Mouse (Mus musculus) midbrain, embryonic 15.5 days (tissue): ENCODE measurements around the gene Oas1d. TPM values are rescaled to one million over a fixed set of nuclear protein-coding genes. Genes with fewer than 3 reads are reported as not detected.
"Not testable (repeated sequence)": the region's sequence is repeated elsewhere in the genome, so short reads cannot be mapped to it uniquely, and the experiment has no call there.

ENCODE experiments used
- ATAC-seq: fragments of 200-750 bp; cut with Nextera tagmentation; replicated peaks from 2 replicates; pipeline ENCODE4 v1.8.0; 2017; ENCODE audit warnings: moderate TSS enrichment
- H3K27ac ChIP-seq: fragments of 300-500 bp; sonication (generic); 2 replicates; pipeline ENCODE4 v1.5.1; 2015; ENCODE audit warnings: mild to moderate bottlenecking, inconsistent platforms
- H3K27me3 ChIP-seq: fragments of 300-500 bp; sonication (generic); replicated peaks from 2 replicates; pipeline ENCODE4 v1.6.1; 2015; ENCODE audit warnings: inconsistent platforms
- H3K36me3 ChIP-seq: fragments of 300-500 bp; sonication (generic); replicated peaks from 2 replicates; pipeline ENCODE4 v1.6.1; 2015; ENCODE audit warnings: inconsistent platforms
- H3K4me1 ChIP-seq: fragments of 300-500 bp; sonication (generic); 2 replicates; pipeline ENCODE4 v1.6.1; 2015; ENCODE audit warnings: inconsistent platforms
- H3K4me2 ChIP-seq: fragments of 300-500 bp; sonication (generic); 2 replicates; pipeline ENCODE4 v1.6.1; 2015; ENCODE audit warnings: inconsistent platforms, mild to moderate bottlenecking, moderate library complexity
- H3K4me3 ChIP-seq: fragments of 300-500 bp; sonication (generic); 2 replicates; pipeline ENCODE4 v1.5.1; 2015; ENCODE audit warnings: mild to moderate bottlenecking, inconsistent platforms
- H3K9ac ChIP-seq: fragments of 300-500 bp; sonication (generic); 2 replicates; pipeline ENCODE4 v1.6.1; 2015; ENCODE audit warnings: mild to moderate bottlenecking, inconsistent platforms
- H3K9me3 ChIP-seq: fragments of 300-500 bp; sonication (generic); 2 replicates; pipeline ENCODE4 v1.6.1; 2016; ENCODE audit warnings: inconsistent platforms
- WGBS: fragments of 180-500 bp; shearing (Covaris S2); methylation state at CpG from one replicate; pipeline ENCODE4 v1.1.7; 2015; ENCODE audit warnings: mixed read lengths; 5-methylcytosine and 5-hydroxymethylcytosine counted together
- polyA plus RNA-seq: library from polyadenylated mRNA; unstranded; fragments of >200 nt; fragmentation: Nextera tagmentation; extraction: Ambion mirVana; gene quantifications from 2 replicates; pipeline ENCODE4 v1.2.1, GENCODE M21; 2015

The Oas1d gene
- polyA plus RNA-seq, 1 experiment from 2014 or later, result 0.13 TPM

- H3K9ac ChIP-seq, result no peak overlapping the region
- H3K4me1 ChIP-seq, result no peaks in the 10 kb centered on the region
- ATAC-seq, result no peak
- H3K36me3 ChIP-seq, result no peaks in the 10 kb centered on the region
- 76% methylated on average over 2 of the region's 2 CpGs for WGBS
- H3K4me3 ChIP-seq, result no peak overlapping the region
- H3K4me2 ChIP-seq, result no peak overlapping the region
- no peaks in the 10 kb centered on the region for H3K27me3 ChIP-seq
- H3K9me3 ChIP-seq, result no peaks in the 10 kb centered on the region
- no peak overlapping the region for H3K27ac ChIP-seq
Observed at GRCm38 (mm10) chr5:120890026-120890425, 24.3 kb upstream of the Oas1d start.

- Histone ChIP-seq H3K4me3 (no peak overlapping the region), H3K9me3 (no peaks in the 10 kb centered on the region), H3K27ac (no peak overlapping the region), H3K4me1 (no peaks in the 10 kb centered on the region), H3K36me3 (no peaks in the 10 kb centered on the region), H3K4me2 (no peak overlapping the region), H3K27me3 (no peaks in the 10 kb centered on the region), H3K9ac (no peak overlapping the region)
- 56% methylated on average over 3 of the region's 3 CpGs for WGBS
- ATAC-seq, result no peak
Observed at GRCm38 (mm10) chr5:120890991-120891390, 23.3 kb upstream of the Oas1d start.

GRCm38 (mm10) chr5:120891566-120892242 is 22.6 kb upstream of the Oas1d start:
- not testable (repeated sequence) for H3K27ac ChIP-seq, H3K9ac ChIP-seq, H3K4me1 ChIP-seq, H3K9me3 ChIP-seq, H3K4me2 ChIP-seq, ATAC-seq, H3K27me3 ChIP-seq, H3K36me3 ChIP-seq, H3K4me3 ChIP-seq
- 82% methylated on average over 2 of the region's 2 CpGs for WGBS

- Histone ChIP-seq H3K4me2 (no peak overlapping the region), H3K27me3 (no peaks in the 10 kb centered on the region), H3K4me3 (no peak overlapping the region), H3K9me3 (no peaks in the 10 kb centered on the region), H3K9ac (no peak overlapping the region), H3K36me3 (no peaks in the 10 kb centered on the region), H3K27ac (no peak overlapping the region), H3K4me1 (no peaks in the 10 kb centered on the region)
- 78% methylated on average over 2 of the region's 2 CpGs for WGBS
- no peak for ATAC-seq
Observed at GRCm38 (mm10) chr5:120892243-120892660, 22.1 kb upstream of the Oas1d start.

- WGBS, result 90% methylated on average over 4 of the region's 4 CpGs
- not testable (repeated sequence) for ATAC-seq, H3K27me3 ChIP-seq
Observed at GRCm38 (mm10) chr5:120893866-120894265, 20.5 kb upstream of the Oas1d start.

GRCm38 (mm10) chr5:120894692-120895091 is 19.6 kb upstream of the Oas1d start:
- not testable (repeated sequence) for ATAC-seq, H3K4me1 ChIP-seq, H3K27ac ChIP-seq, H3K36me3 ChIP-seq, H3K9ac ChIP-seq, H3K4me2 ChIP-seq, H3K27me3 ChIP-seq, H3K9me3 ChIP-seq, H3K4me3 ChIP-seq
- 78% methylated on average over 2 of the region's 2 CpGs for WGBS

More at GRCm38 (mm10) chr5:120893866-120894265, 20.5 kb upstream of the Oas1d start:
- not testable (repeated sequence) for H3K4me2 ChIP-seq, H3K9me3 ChIP-seq, H3K4me1 ChIP-seq, H3K27ac ChIP-seq, H3K4me3 ChIP-seq, H3K36me3 ChIP-seq, H3K9ac ChIP-seq

GRCm38 (mm10) chr5:120895231-120895900 is 19.0 kb upstream of the Oas1d start:
- Histone ChIP-seq H3K4me1 (no peaks in the 10 kb centered on the region), H3K36me3 (no peaks in the 10 kb centered on the region), H3K4me3 (no peak overlapping the region), H3K9me3 (no peaks in the 10 kb centered on the region), H3K27me3 (no peaks in the 10 kb centered on the region), H3K27ac (no peak overlapping the region), H3K4me2 (no peak overlapping the region), H3K9ac (no peak overlapping the region)
- no peak for ATAC-seq
- WGBS, result 79% methylated on average over 11 of the region's 11 CpGs

- Histone ChIP-seq H3K27ac (no peak overlapping the region), H3K36me3 (no peaks in the 10 kb centered on the region), H3K9ac (no peak overlapping the region), H3K4me2 (no peak overlapping the region), H3K4me1 (no peaks in the 10 kb centered on the region), H3K4me3 (no peak overlapping the region), H3K9me3 (no peaks in the 10 kb centered on the region), H3K27me3 (no peaks in the 10 kb centered on the region)
- 81% methylated on average over 6 of the region's 6 CpGs for WGBS
- ATAC-seq, result no peak
Observed at GRCm38 (mm10) chr5:120898307-120898706, 16.0 kb upstream of the Oas1d start.

- Histone ChIP-seq H3K4me1 (no peaks in the 10 kb centered on the region), H3K9me3 (no peaks in the 10 kb centered on the region), H3K27ac (no peak overlapping the region), H3K4me2 (no peak overlapping the region), H3K27me3 (no peaks in the 10 kb centered on the region), H3K36me3 (no peaks in the 10 kb centered on the region), H3K9ac (no peak overlapping the region), H3K4me3 (no peak overlapping the region)
- no peak for ATAC-seq
Observed at GRCm38 (mm10) chr5:120898726-120899125, 15.6 kb upstream of the Oas1d start.

- Histone ChIP-seq H3K9me3 (no peaks in the 10 kb centered on the region), H3K4me2 (no peak overlapping the region), H3K27me3 (no peaks in the 10 kb centered on the region), H3K27ac (no peak overlapping the region), H3K4me3 (no peak overlapping the region), H3K9ac (no peak overlapping the region), H3K4me1 (no peaks in the 10 kb centered on the region), H3K36me3 (no peaks in the 10 kb centered on the region)
- no peak for ATAC-seq
- 62% methylated on average over 1 of the region's 1 CpGs for WGBS
Observed at GRCm38 (mm10) chr5:120900666-120901065, 13.7 kb upstream of the Oas1d start.

GRCm38 (mm10) chr5:120902056-120902455 is 12.3 kb upstream of the Oas1d start:
- no peak overlapping the region for H3K27ac ChIP-seq
- ATAC-seq, result no peak
- no peaks in the 10 kb centered on the region for H3K4me1 ChIP-seq
- no peak overlapping the region for H3K9ac ChIP-seq
- no peak overlapping the region for H3K4me2 ChIP-seq
- no peak overlapping the region for H3K4me3 ChIP-seq
- 96% methylated on average over 5 of the region's 5 CpGs for WGBS
- H3K27me3 ChIP-seq, result no peaks in the 10 kb centered on the region
- no peaks in the 10 kb centered on the region for H3K9me3 ChIP-seq
- H3K36me3 ChIP-seq, result no peaks in the 10 kb centered on the region

- not testable (repeated sequence) for H3K27me3 ChIP-seq, H3K27ac ChIP-seq, H3K4me2 ChIP-seq, H3K4me1 ChIP-seq, H3K9ac ChIP-seq, H3K36me3 ChIP-seq, H3K9me3 ChIP-seq, ATAC-seq, H3K4me3 ChIP-seq
- 40% methylated on average over 8 of the region's 12 CpGs for WGBS
Observed at GRCm38 (mm10) chr5:120906791-120907733, 7.3 kb upstream of the Oas1d start, which contains the start of gene Oas1a. Gene Oas1a (minus strand): TSS chr5:120907521.
